Mouse (Mus musculus) spleen, postnatal 10 days (tissue): ENCODE measurements around the gene Gdf5.
A peak's percentile ranks its signal among the peaks of the same experiment; 100 is the strongest.
"Not testable (repeated sequence)": the region's sequence is repeated elsewhere in the genome, so short reads cannot be mapped to it uniquely, and the experiment has no call there.

Experiments used
- DNase-seq, 2 experiments: peaks; one replicate each; pipeline ENCODE4 v3.0.0; 2021 to 2022; ENCODE audit warnings: low spot score in 2 of 2

The Gdf5 gene

GRCm38 (mm10) chr2:155941697-155942442 lies 3.3 kb downstream of the Gdf5 start:
- no peak for DNase-seq

DNA sequence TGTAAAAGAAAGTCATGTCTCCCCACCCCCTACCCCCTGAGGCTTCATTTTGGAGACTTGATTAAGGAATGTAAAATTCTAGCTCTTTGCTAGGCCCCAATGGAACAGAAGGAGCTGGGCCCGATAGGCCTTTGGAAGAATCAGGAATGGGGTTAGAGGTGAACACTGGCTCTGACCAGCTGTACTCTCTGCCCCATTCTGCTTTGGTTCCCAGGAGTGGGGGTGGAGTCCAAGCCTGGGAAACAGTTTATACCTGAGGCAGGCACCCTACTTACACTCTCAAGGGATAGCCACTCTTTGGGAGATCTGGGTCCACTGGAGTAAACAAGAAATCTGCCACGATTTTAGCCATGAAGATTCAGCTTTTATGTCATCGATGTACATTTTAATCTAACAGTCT lies 4.5 kb downstream of the Gdf5 start, which contains the start of gene Gm15557:
Gene Gm15557, plus strand, starts transcription at position 48 of the 400 bp plus-strand sequence.
- no peak for DNase-seq

DNA sequence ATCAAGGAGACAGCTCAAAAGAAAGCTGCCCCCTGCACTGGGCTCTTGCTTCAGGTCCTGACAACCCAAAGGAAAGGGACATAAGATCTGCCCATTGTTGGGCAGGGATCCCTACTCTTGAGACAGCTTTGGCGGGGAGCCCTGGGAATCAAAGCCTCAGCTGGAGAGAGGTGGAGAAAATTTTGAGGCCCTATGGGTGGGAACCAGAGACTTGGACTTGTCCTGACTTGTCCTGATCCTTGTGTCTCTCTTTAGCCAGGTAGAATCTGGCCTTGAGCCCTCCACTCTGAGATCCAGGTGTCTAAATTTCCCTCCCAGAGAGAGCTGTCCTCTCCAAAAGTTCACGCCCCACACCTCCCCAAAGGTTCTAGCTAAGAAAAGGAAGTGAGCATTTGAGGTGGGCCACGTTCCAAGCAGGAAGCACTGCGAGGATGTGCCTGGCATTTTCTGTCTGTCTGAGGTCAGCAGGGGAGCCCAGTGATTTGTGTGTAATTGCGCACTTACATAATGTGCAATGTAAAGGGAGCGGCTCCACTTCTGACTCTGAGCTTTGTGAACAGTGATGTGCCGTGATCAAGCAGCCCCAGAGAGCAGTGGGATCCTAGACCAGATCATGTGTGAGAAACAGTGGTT lies 5.2 kb downstream of the Gdf5 start:
- no peak for DNase-seq

DNA sequence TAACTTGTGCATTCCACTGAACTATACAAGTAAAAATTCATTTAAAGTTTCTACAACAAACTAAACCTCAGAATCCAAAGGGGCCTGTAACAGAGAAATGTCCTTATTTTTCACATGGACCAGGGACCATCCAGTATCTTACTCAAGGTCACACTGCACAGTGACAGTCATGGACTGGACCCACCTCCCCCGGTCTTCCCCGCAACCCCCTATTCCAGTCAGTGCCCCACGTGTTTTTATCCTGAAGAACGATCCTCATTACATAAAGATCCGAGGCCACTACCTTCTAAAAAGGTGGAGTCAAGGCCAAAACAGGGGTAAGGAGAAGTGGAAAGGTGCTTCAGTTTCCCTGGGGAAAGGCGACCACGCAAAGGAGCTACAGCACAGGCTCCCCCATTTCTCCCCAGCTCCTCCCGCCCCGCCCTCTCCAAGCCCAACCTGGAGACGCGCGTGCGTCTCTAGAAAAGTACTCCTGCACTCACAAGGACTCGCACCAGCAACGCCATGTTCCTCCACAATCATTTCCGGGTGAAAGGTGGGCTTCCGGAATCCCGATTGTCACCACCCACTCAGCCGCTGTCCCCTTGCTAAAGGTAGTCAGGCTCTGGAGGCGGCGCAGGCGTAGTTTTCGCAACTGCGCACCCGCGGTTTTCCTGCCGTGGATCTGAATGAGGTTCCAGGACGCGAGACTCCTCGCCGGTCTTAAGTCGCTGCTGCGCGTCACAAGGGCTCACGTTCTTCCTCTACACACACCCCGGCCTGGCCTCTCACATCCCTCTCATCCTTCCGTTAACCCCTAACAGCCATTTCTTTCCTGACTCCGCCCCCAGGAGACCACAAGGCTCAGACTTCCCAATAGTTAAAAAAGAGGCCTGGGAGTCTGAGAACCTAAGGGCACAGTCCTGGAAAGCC lies 15.4 kb downstream of the Gdf5 start, which contains the start of gene Uqcc1:
Gene Uqcc1, minus strand, starts transcription at position 780 of the 912 bp plus-strand sequence.
- DNase-seq, result peak; percentile 76 to 89

DNA sequence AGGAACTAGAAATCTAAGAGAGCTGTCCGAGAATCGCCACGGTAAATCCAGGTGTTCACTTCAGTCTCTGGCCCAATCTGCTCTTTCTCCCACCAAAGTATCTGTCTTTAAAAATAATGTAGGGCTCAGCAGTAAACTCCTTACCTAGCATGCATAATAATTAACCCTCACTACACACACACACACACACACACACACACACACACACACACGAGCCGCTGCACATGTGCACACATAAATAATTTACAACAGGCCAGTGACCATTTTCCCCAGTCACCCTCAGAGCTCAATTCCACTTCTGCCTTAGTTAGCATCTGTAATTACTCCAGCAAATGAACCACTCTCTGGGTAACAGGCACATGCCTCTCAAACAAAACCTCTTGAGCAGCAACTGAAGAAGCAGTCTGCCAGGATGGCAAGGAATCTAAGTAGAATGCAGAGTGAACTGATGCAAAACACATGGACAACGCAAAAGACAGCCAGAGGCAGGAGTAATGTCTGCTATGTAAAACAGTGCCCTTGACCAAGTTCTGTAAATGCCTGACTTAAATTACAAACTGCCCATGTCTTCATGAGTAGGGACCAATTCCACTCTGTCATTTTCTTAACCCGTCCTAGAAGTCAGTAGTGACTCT lies 16.3 kb downstream of the Gdf5 start:
- no peak for DNase-seq

- not testable (repeated sequence) for DNase-seq
Observed at GRCm38 (mm10) chr2:155925213-155925612, 20.0 kb downstream of the Gdf5 start.

- no peak for DNase-seq
Observed at GRCm38 (mm10) chr2:155923143-155923542, 22.0 kb downstream of the Gdf5 start.

GRCm38 (mm10) chr2:155914684-155915083 lies 30.5 kb downstream of the Gdf5 start:
- DNase-seq, result no peak

DNA sequence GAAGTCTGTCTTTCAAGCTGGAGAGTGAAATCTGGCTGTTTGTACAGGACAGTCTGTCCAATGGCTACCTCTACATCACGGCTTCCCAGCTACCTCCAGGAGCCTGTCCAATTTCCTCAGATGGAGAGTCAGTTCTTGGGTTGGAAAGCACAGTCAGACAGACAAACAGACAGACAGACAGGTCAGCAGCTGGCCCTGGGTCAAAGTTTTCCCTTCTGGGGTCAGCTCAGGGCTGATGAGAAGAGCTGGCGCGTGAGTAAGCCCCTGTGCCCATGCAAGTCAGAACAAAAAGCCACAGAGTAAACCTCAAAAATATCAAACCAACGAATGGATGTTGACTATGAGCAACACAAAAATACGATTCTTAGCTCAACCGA lies 41.5 kb downstream of the Gdf5 start:
- no peak for DNase-seq

DNA sequence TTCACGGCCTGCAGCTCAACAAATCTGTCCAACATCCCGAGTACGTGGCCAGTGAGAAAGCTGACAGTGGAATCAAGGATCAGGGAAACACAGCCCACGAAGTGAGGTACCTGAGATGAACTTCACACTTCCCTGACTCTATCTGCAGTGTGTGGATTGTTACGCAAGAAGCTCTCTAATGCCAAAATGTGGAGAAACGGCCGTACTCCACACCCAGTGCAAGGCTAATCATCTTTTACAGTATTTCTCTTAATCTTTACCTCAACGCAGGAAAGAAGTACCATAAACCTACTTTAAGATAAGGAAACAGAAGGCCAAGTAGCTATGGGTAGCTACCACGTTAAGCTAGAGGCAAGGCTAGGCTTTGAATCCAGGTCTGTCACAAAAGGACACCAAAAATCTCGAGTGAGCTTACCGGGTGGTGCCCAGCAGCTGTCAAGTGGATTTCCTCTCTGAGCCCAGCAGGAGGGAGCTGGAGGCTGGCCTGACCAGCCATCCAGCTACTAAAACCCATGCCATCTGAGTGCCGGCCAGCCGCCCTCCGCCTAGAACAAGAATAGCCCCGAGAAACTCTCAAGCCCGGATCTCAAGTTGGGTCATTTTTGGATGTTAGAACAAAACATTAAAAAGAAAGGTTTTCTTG lies 42.1 kb downstream of the Gdf5 start:
- no peak for DNase-seq

GRCm38 (mm10) chr2:155895046-155895735 lies 50.0 kb downstream of the Gdf5 start:
- no peak for DNase-seq

GRCm38 (mm10) chr2:155894307-155895045 lies 50.7 kb downstream of the Gdf5 start:
- DNase-seq, result no peak
